Mouse (Mus musculus): ENCODE measurements at regions not wholly inside any gene's neighbourhood (a gene's known extent, or its start where the extent isn't known, plus 50 kb on each side); places are given as distances from the start of the nearest gene placed in this dataset.

GRCm38 (mm10) chr4:32158886-32159285 lies 79.7 kb upstream of the Bach2 start:
- 33% methylated on average over 4 of the region's 4 CpGs for WGBS
- ATAC-seq (ENCODE audit: insufficient read depth, low FRiP score, low TSS enrichment): no peak
- H3K9ac ChIP-seq (ENCODE audit: low read length): no peak overlapping the region

GRCm38 (mm10) chr4:32160815-32161214 lies 77.8 kb upstream of the Bach2 start:
- Histone ChIP-seq H3K36me3 (ENCODE audit: control insufficient read depth, insufficient read depth, low read length) (no peaks in the 10 kb centered on the region), H3K4me1 (ENCODE audit: control insufficient read depth, insufficient read depth, low read length) (peaks cover 16% of the 10 kb centered on the region; the same call in 1 of the 2 replicates), H3K27ac (ENCODE audit: low read depth, low read length) (no peak overlapping the region), H3K4me3 (ENCODE audit: low read depth, low read length) (no peak overlapping the region), H3K9me3 (ENCODE audit: control insufficient read depth, low read length) (no peaks in the 10 kb centered on the region), H3K9ac (ENCODE audit: low read length) (no peak overlapping the region), H3K4me2 (ENCODE audit: low read depth) (no peak overlapping the region), H3K27me3 (ENCODE audit: control insufficient read depth, insufficient read depth, low read length) (no peaks in the 10 kb centered on the region)
- ATAC-seq (ENCODE audit: insufficient read depth, low FRiP score, low TSS enrichment): no peak
- DNase-seq (ENCODE audit: low spot score): no peak
- WGBS: 44% methylated on average over 2 of the region's 2 CpGs

More at GRCm38 (mm10) chr4:32158886-32159285, 79.7 kb upstream of the Bach2 start:
- Histone ChIP-seq H3K9me3 (ENCODE audit: control insufficient read depth, low read length) (no peaks in the 10 kb centered on the region), H3K27me3 (ENCODE audit: control insufficient read depth, insufficient read depth, low read length) (no peaks in the 10 kb centered on the region), H3K4me1 (ENCODE audit: control insufficient read depth, insufficient read depth, low read length) (peaks cover 16% of the 10 kb centered on the region; the same call in 1 of the 2 replicates), H3K27ac (ENCODE audit: low read depth, low read length) (no peak overlapping the region), H3K36me3 (ENCODE audit: control insufficient read depth, insufficient read depth, low read length) (no peaks in the 10 kb centered on the region), H3K4me3 (ENCODE audit: low read depth, low read length) (no peak overlapping the region), H3K4me2 (ENCODE audit: low read depth) (no peak overlapping the region)
- no peak for DNase-seq (ENCODE audit: low spot score)

- 54% methylated on average over 10 of the region's 10 CpGs for WGBS
- no peak for ATAC-seq (ENCODE audit: insufficient read depth, low FRiP score, low TSS enrichment)
Measured at GRCm38 (mm10) chr4:32161871-32162656, 76.5 kb upstream of the Bach2 start.

GRCm38 (mm10) chr4:32162694-32163240 lies 75.8 kb upstream of the Bach2 start:
- H3K4me1 ChIP-seq (ENCODE audit: control insufficient read depth, insufficient read depth, low read length): peaks cover 16% of the 10 kb centered on the region; the same call in 1 of the 2 replicates
- ATAC-seq (ENCODE audit: insufficient read depth, low FRiP score, low TSS enrichment) (no peak), DNase-seq (ENCODE audit: low spot score) (no peak)
- H3K36me3 ChIP-seq (ENCODE audit: control insufficient read depth, insufficient read depth, low read length): no peaks in the 10 kb centered on the region
- H3K9ac ChIP-seq (ENCODE audit: low read length): no peak overlapping the region
- no peaks in the 10 kb centered on the region for H3K9me3 ChIP-seq (ENCODE audit: control insufficient read depth, low read length)
- 94% methylated on average over 12 of the region's 12 CpGs for WGBS
- no peak overlapping the region for H3K4me2 ChIP-seq (ENCODE audit: low read depth)
- H3K4me3 ChIP-seq (ENCODE audit: low read depth, low read length): no peak overlapping the region
- no peak overlapping the region for H3K27ac ChIP-seq (ENCODE audit: low read depth, low read length)
- no peaks in the 10 kb centered on the region for H3K27me3 ChIP-seq (ENCODE audit: control insufficient read depth, insufficient read depth, low read length)

More at GRCm38 (mm10) chr4:32161871-32162656, 76.5 kb upstream of the Bach2 start:
- Histone ChIP-seq H3K9me3 (ENCODE audit: control insufficient read depth, low read length) (no peaks in the 10 kb centered on the region), H3K27me3 (ENCODE audit: control insufficient read depth, insufficient read depth, low read length) (no peaks in the 10 kb centered on the region), H3K36me3 (ENCODE audit: control insufficient read depth, insufficient read depth, low read length) (no peaks in the 10 kb centered on the region), H3K4me3 (ENCODE audit: low read depth, low read length) (no peak overlapping the region), H3K27ac (ENCODE audit: low read depth, low read length) (no peak overlapping the region), H3K9ac (ENCODE audit: low read length) (no peak overlapping the region), H3K4me1 (ENCODE audit: control insufficient read depth, insufficient read depth, low read length) (peaks cover 16% of the 10 kb centered on the region; the same call in 1 of the 2 replicates), H3K4me2 (ENCODE audit: low read depth) (no peak overlapping the region)
- no peak for DNase-seq (ENCODE audit: low spot score)

GRCm38 (mm10) chr4:32164081-32164641 lies 74.4 kb upstream of the Bach2 start:
- no peak overlapping the region for H3K27ac ChIP-seq (ENCODE audit: low read depth, low read length)
- H3K27me3 ChIP-seq (ENCODE audit: control insufficient read depth, insufficient read depth, low read length): no peaks in the 10 kb centered on the region
- no peak for ATAC-seq (ENCODE audit: insufficient read depth, low FRiP score, low TSS enrichment)
- peaks cover 14% of the 10 kb centered on the region; the same call in 1 of the 2 replicates for H3K4me1 ChIP-seq (ENCODE audit: control insufficient read depth, insufficient read depth, low read length)
- H3K9ac ChIP-seq (ENCODE audit: low read length): no peak overlapping the region
- 87% methylated on average over 11 of the region's 11 CpGs for WGBS
- H3K9me3 ChIP-seq (ENCODE audit: control insufficient read depth, low read length): no peaks in the 10 kb centered on the region
- H3K4me2 ChIP-seq (ENCODE audit: low read depth): no peak overlapping the region
- no peaks in the 10 kb centered on the region for H3K36me3 ChIP-seq (ENCODE audit: control insufficient read depth, insufficient read depth, low read length)
- no peak overlapping the region for H3K4me3 ChIP-seq (ENCODE audit: low read depth, low read length)
- no peak for DNase-seq (ENCODE audit: low spot score)

GRCm38 (mm10) chr4:32164736-32165241 lies 73.8 kb upstream of the Bach2 start:
- 76% methylated on average over 11 of the region's 11 CpGs for WGBS
- Histone ChIP-seq H3K4me2 (ENCODE audit: low read depth) (no peak overlapping the region), H3K36me3 (ENCODE audit: control insufficient read depth, insufficient read depth, low read length) (no peaks in the 10 kb centered on the region), H3K4me3 (ENCODE audit: low read depth, low read length) (no peak overlapping the region), H3K9me3 (ENCODE audit: control insufficient read depth, low read length) (no peaks in the 10 kb centered on the region), H3K27ac (ENCODE audit: low read depth, low read length) (no peak overlapping the region), H3K4me1 (ENCODE audit: control insufficient read depth, insufficient read depth, low read length) (peaks cover 14% of the 10 kb centered on the region; the same call in 1 of the 2 replicates), H3K9ac (ENCODE audit: low read length) (0 out of 2 replicates have a peak overlapping the region, but pooled peaks have one; percentile 2), H3K27me3 (ENCODE audit: control insufficient read depth, insufficient read depth, low read length) (no peaks in the 10 kb centered on the region)
- ATAC-seq (ENCODE audit: insufficient read depth, low FRiP score, low TSS enrichment) (no peak), DNase-seq (ENCODE audit: low spot score) (no peak)

GRCm38 (mm10) chr4:32165918-32166528 lies 72.6 kb upstream of the Bach2 start:
- H3K27ac ChIP-seq (ENCODE audit: low read depth, low read length): no peak overlapping the region

GRCm38 (mm10) chr4:32167151-32167550 lies 71.5 kb upstream of the Bach2 start:
- no peak for DNase-seq (ENCODE audit: low spot score)
- H3K9ac ChIP-seq (ENCODE audit: low read length): no peak overlapping the region
- no peaks in the 10 kb centered on the region for H3K27me3 ChIP-seq (ENCODE audit: control insufficient read depth, insufficient read depth, low read length)
- no peak overlapping the region for H3K27ac ChIP-seq (ENCODE audit: low read depth, low read length)
- 50% methylated on average over 11 of the region's 11 CpGs for WGBS
- no peaks in the 10 kb centered on the region for H3K9me3 ChIP-seq (ENCODE audit: control insufficient read depth, low read length)
- H3K36me3 ChIP-seq (ENCODE audit: control insufficient read depth, insufficient read depth, low read length): no peaks in the 10 kb centered on the region
- H3K4me2 ChIP-seq (ENCODE audit: low read depth): no peak overlapping the region
- H3K4me3 ChIP-seq (ENCODE audit: low read depth, low read length): no peak overlapping the region
- H3K4me1 ChIP-seq (ENCODE audit: control insufficient read depth, insufficient read depth, low read length): peaks cover 2% of the 10 kb centered on the region; the same call in 1 of the 2 replicates
- ATAC-seq (ENCODE audit: insufficient read depth, low FRiP score, low TSS enrichment): no peak

More at GRCm38 (mm10) chr4:32165918-32166528, 72.6 kb upstream of the Bach2 start:
- DNase-seq (ENCODE audit: low spot score) (no peak), ATAC-seq (ENCODE audit: insufficient read depth, low FRiP score, low TSS enrichment) (no peak)
- H3K4me2 ChIP-seq (ENCODE audit: low read depth): no peak overlapping the region
- no peaks in the 10 kb centered on the region for H3K36me3 ChIP-seq (ENCODE audit: control insufficient read depth, insufficient read depth, low read length)
- no peak overlapping the region for H3K4me3 ChIP-seq (ENCODE audit: low read depth, low read length)
- H3K4me1 ChIP-seq (ENCODE audit: control insufficient read depth, insufficient read depth, low read length): peaks cover 13% of the 10 kb centered on the region; the same call in 1 of the 2 replicates
- no peaks in the 10 kb centered on the region for H3K9me3 ChIP-seq (ENCODE audit: control insufficient read depth, low read length)
- H3K9ac ChIP-seq (ENCODE audit: low read length): no peak overlapping the region
- H3K27me3 ChIP-seq (ENCODE audit: control insufficient read depth, insufficient read depth, low read length): no peaks in the 10 kb centered on the region
- 61% methylated on average over 12 of the region's 12 CpGs for WGBS
